Mouse (Mus musculus) thymus, adult 2 months (tissue): ENCODE data around the gene Tram2.

Experiments
- CTCF ChIP-seq: fragments of 200-500 bp; IDR thresholded peaks from 2 replicates; pipeline ENCODE4 v1.5.1; 2012; ENCODE audit warnings: mild to moderate bottlenecking, control low read depth, low read length, moderate library complexity, borderline replicate concordance; ENCODE audit not compliant: control insufficient read depth, poor library complexity, insufficient read depth; ENCODE audit errors: extremely low read depth
- POLR2A ChIP-seq: fragments of 200-500 bp; IDR thresholded peaks from 2 replicates; pipeline ENCODE4 v1.6.1; 2012; ENCODE audit warnings: mild to moderate bottlenecking, low read length, control low read depth, moderate library complexity; ENCODE audit not compliant: control insufficient read depth, poor library complexity, insufficient read depth; ENCODE audit errors: extremely low read depth

GRCm38 (mm10) chr1:21026534-21026933 lies 52.5 kb downstream of the Tram2 start:
- TF ChIP-seq POLR2A: no peak
- TF ChIP-seq CTCF: no peak
